Mouse (Mus musculus): ENCODE results near the gene Stra8. TPM values are rescaled to one million over a fixed set of nuclear protein-coding genes. Genes with fewer than 3 reads are reported as not detected.

Stra8 gene
- polyA plus RNA-seq, 1 experiment, result 0.40 TPM

DNA sequence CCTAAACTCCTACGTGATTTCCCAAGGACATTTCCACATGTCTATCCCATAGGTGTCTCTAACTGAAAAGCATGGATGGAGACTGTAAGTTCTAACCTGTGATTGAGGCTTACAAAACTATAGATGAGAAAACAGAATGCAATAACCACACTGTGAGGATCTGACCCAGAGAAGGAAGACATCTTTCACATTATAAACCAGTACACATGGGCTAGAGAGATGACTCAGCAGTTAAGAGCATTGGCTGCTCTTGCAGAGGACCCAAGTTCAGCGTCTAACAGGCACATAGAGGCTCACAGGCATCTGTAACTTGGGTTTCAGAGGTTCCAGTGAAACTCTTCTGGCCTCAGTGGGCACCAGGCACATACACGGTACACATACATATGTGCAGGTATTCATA is 5.5 kb upstream of the Stra8 start:
- no peak overlapping the region for H3K27ac ChIP-seq (ENCODE audit: control insufficient read depth, insufficient read depth, low read length)
- no peak overlapping the region for H3K4me3 ChIP-seq (ENCODE audit: control insufficient read depth, insufficient read depth, low read length)
- no peaks in the 10 kb centered on the region for H3K36me3 ChIP-seq (ENCODE audit: control insufficient read depth, insufficient read depth, low read length)
- 73% methylated on average over 3 of the region's 3 CpGs for WGBS
- TF ChIP-seq CTCF (IDR thresholded peaks at IDR 0.05; ENCODE audit: borderline replicate concordance, control insufficient read depth, extremely low read depth, insufficient read depth, low read length, poor library complexity), result no peak
- TF ChIP-seq POLR2A (IDR thresholded peaks at IDR 0.05; ENCODE audit: control insufficient read depth, extremely low read depth, insufficient read depth, low read length, poor library complexity), result no peak
- no peaks in the 10 kb centered on the region for H3K27me3 ChIP-seq (ENCODE audit: control insufficient read depth, insufficient read depth, low read length)
- peaks cover 6% of the 10 kb centered on the region for H3K4me1 ChIP-seq (replicated peaks; ENCODE audit: control insufficient read depth, insufficient read depth, low read length)
- DNase-seq, result no peak

DNA sequence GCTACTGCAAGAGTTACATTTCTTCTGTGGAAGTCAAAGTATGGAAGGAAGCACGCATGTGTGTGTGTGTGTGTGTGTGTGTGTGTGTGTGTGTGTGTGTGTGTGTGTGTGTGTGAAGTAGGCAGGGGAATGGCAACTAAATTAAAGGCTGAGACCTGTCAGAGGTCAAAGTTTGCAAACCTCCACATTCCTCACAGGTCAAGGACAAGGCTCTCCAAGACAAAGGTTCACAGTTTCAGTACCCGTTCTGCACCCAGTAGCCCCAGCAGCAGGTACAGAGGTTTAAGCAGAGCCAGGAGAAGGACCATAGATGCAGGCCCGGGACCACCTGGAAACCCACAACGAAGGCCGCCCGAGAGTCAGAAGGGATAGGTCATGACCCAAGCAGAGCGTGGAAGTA is 817 bp upstream of the Stra8 start:
- TF ChIP-seq CTCF (IDR thresholded peaks at IDR 0.05; ENCODE audit: borderline replicate concordance, control insufficient read depth, extremely low read depth, insufficient read depth, low read length, poor library complexity) (no peak), POLR2A (IDR thresholded peaks at IDR 0.05; ENCODE audit: control insufficient read depth, extremely low read depth, insufficient read depth, low read length, poor library complexity) (no peak)
- DNase-seq, result no peak
- H3K27me3 ChIP-seq (ENCODE audit: control insufficient read depth, insufficient read depth, low read length), result no peaks in the 10 kb centered on the region
- no peaks in the 10 kb centered on the region for H3K36me3 ChIP-seq (ENCODE audit: control insufficient read depth, insufficient read depth, low read length)
- H3K4me1 ChIP-seq (replicated peaks; ENCODE audit: control insufficient read depth, insufficient read depth, low read length), result no peaks in the 10 kb centered on the region
- no peak overlapping the region for H3K4me3 ChIP-seq (ENCODE audit: control insufficient read depth, insufficient read depth, low read length)
- WGBS, result 92% methylated on average over 7 of the region's 7 CpGs
- H3K27ac ChIP-seq (ENCODE audit: control insufficient read depth, insufficient read depth, low read length), result no peak overlapping the region

DNA sequence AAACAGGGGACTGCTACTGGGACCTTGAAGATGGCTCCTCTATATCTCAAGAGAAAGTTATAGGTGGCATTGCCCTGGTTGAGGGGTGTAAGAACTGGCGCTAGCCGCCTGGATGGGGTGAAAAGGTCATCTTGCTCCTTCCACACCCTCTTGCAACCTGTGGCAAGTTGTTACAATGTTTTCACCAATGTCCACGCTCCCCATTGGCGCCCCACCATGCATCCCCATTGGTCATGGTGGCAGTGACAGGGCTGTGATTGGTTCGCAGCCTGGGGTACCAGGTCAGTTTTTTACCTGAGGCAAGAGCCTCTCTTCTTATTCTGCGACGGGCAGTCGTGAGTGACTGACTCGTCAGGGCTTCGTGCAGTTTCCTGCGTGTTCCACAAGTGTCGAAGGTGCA is 668 bp downstream of the Stra8 start:
- H3K36me3 ChIP-seq (ENCODE audit: control insufficient read depth, insufficient read depth, low read length), result no peaks in the 10 kb centered on the region
- no peaks in the 10 kb centered on the region for H3K27me3 ChIP-seq (ENCODE audit: control insufficient read depth, insufficient read depth, low read length)
- 97% methylated on average over 12 of the region's 12 CpGs for WGBS

DNA sequence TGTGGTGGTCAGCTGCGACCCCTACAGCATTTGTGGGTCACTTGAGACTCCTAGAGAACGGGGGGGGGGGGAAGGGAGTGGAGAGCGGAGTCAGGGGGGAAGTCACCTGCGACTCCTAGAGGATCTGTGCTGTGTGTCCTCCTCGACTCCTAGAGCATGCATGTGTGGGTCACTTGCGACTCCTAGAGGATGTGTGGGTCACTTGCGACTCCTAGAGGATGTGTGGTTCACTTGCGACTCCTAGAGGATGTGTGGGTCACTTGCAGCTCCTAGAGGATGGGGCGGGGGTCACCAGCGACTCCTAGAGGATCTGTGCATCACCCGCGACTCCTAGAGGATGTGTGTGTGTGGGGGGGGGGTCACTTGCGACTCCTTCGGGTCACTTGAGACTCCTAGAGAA is 2.0 kb downstream of the Stra8 start:
- no peak overlapping the region for H3K4me3 ChIP-seq (ENCODE audit: control insufficient read depth, insufficient read depth, low read length)
- no peaks in the 10 kb centered on the region for H3K27me3 ChIP-seq (ENCODE audit: control insufficient read depth, insufficient read depth, low read length)
- DNase-seq, result no peak
- no peaks in the 10 kb centered on the region for H3K36me3 ChIP-seq (ENCODE audit: control insufficient read depth, insufficient read depth, low read length)
- no peaks in the 10 kb centered on the region for H3K4me1 ChIP-seq (replicated peaks; ENCODE audit: control insufficient read depth, insufficient read depth, low read length)
- 73% methylated on average over 14 of the region's 14 CpGs for WGBS
- H3K27ac ChIP-seq (ENCODE audit: control insufficient read depth, insufficient read depth, low read length), result no peak overlapping the region
- no peak for TF ChIP-seq POLR2A (IDR thresholded peaks at IDR 0.05; ENCODE audit: control insufficient read depth, extremely low read depth, insufficient read depth, low read length, poor library complexity)
- no peak for TF ChIP-seq CTCF (IDR thresholded peaks at IDR 0.05; ENCODE audit: borderline replicate concordance, control insufficient read depth, extremely low read depth, insufficient read depth, low read length, poor library complexity)

More for the DNA sequence above, 668 bp downstream of the Stra8 start:
- TF ChIP-seq CTCF (IDR thresholded peaks at IDR 0.05; ENCODE audit: borderline replicate concordance, control insufficient read depth, extremely low read depth, insufficient read depth, low read length, poor library complexity), result no peak
- no peak for TF ChIP-seq POLR2A (IDR thresholded peaks at IDR 0.05; ENCODE audit: control insufficient read depth, extremely low read depth, insufficient read depth, low read length, poor library complexity)
- Histone ChIP-seq H3K4me1 (replicated peaks; ENCODE audit: control insufficient read depth, insufficient read depth, low read length) (no peaks in the 10 kb centered on the region), H3K4me3 (ENCODE audit: control insufficient read depth, insufficient read depth, low read length) (no peak overlapping the region), H3K27ac (ENCODE audit: control insufficient read depth, insufficient read depth, low read length) (no peak overlapping the region)
- no peak for DNase-seq

DNA sequence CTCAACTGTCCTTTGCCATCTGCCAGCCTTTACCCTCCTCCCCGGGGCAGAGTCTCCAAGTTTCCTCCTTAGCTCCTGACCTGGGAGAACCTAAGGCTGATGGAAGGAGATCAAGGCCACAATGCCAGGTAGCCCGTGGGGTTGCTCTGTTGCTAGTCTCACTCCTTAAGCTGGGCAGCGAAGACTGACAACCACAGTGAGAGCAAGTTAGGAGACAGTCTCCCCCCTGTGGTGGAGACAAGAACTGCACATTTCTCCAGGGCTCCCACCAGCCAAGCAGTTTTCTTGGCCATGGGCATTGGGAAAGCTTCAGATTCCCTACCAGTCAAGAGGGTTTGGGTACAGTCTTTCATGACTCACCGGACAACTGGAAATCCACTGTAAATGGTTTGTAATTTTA is 7.2 kb downstream of the Stra8 start:
- 43% methylated on average over 4 of the region's 4 CpGs for WGBS
- Histone ChIP-seq H3K4me1 (replicated peaks; ENCODE audit: control insufficient read depth, insufficient read depth, low read length) (no peaks in the 10 kb centered on the region; the same call in 1 of the 2 replicates), H3K36me3 (ENCODE audit: control insufficient read depth, insufficient read depth, low read length) (no peaks in the 10 kb centered on the region), H3K4me3 (ENCODE audit: control insufficient read depth, insufficient read depth, low read length) (no peak overlapping the region), H3K27me3 (ENCODE audit: control insufficient read depth, insufficient read depth, low read length) (no peaks in the 10 kb centered on the region), H3K27ac (ENCODE audit: control insufficient read depth, insufficient read depth, low read length) (no peak overlapping the region)
- peak; percentile 70; the same call in 1 of the 2 replicates for TF ChIP-seq CTCF (IDR thresholded peaks at IDR 0.05; ENCODE audit: borderline replicate concordance, control insufficient read depth, extremely low read depth, insufficient read depth, low read length, poor library complexity)
- no peak for TF ChIP-seq POLR2A (IDR thresholded peaks at IDR 0.05; ENCODE audit: control insufficient read depth, extremely low read depth, insufficient read depth, low read length, poor library complexity)
- peak; percentile 75 for DNase-seq

DNA sequence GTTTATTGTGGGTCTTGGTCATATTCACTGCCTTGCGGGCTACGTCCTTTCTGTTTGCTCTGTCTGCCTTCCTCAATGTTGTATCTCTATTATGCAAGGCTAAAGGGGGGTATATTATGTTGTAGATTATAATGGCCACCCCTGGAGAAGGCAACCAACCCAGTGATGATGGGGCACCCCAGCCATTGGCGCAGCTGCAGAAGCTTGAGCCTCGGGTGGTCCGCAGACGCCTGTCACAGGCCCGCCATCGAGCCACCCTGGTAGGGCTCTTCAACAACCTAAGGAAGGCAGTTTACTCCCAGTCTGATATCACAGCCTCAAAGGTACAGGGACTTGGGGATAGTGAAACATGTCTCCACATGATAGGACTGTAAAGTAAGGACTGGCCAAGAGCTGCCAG is 7.6 kb downstream of the Stra8 start:
- DNase-seq, result no peak
- no peaks in the 10 kb centered on the region for H3K27me3 ChIP-seq (ENCODE audit: control insufficient read depth, insufficient read depth, low read length)
- WGBS, result 93% methylated on average over 8 of the region's 8 CpGs
- H3K4me1 ChIP-seq (replicated peaks; ENCODE audit: control insufficient read depth, insufficient read depth, low read length), result no peaks in the 10 kb centered on the region; the same call in 1 of the 2 replicates
- no peak overlapping the region for H3K4me3 ChIP-seq (ENCODE audit: control insufficient read depth, insufficient read depth, low read length)
- H3K27ac ChIP-seq (ENCODE audit: control insufficient read depth, insufficient read depth, low read length), result no peak overlapping the region
- TF ChIP-seq CTCF (IDR thresholded peaks at IDR 0.05; ENCODE audit: borderline replicate concordance, control insufficient read depth, extremely low read depth, insufficient read depth, low read length, poor library complexity), result no peak
- TF ChIP-seq POLR2A (IDR thresholded peaks at IDR 0.05; ENCODE audit: control insufficient read depth, extremely low read depth, insufficient read depth, low read length, poor library complexity), result no peak
- H3K36me3 ChIP-seq (ENCODE audit: control insufficient read depth, insufficient read depth, low read length), result no peaks in the 10 kb centered on the region

DNA sequence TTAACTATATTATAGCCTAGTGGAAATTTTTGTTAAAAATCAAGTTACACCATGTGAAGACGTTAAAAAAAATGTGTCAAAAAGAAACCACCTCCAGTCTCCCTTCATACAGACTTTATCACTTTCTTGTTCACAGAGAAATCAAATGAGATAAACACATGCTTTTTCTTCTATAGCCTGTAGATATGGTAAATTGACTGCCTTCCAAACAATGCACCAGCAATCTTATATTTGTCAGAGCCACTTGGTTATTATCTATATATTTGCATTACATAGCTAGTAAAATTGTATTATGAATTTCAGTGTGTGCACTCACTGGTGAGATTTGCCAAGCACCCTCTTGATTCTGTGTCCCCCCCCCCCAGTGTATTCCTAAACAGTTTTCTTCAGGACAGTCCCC is 12.7 kb downstream of the Stra8 start:
- TF ChIP-seq CTCF (IDR thresholded peaks at IDR 0.05; ENCODE audit: borderline replicate concordance, control insufficient read depth, extremely low read depth, insufficient read depth, low read length, poor library complexity), result no peak
- TF ChIP-seq POLR2A (IDR thresholded peaks at IDR 0.05; ENCODE audit: control insufficient read depth, extremely low read depth, insufficient read depth, low read length, poor library complexity), result no peak
- Histone ChIP-seq H3K4me1 (replicated peaks; ENCODE audit: control insufficient read depth, insufficient read depth, low read length) (peaks cover 14% of the 10 kb centered on the region), H3K4me3 (ENCODE audit: control insufficient read depth, insufficient read depth, low read length) (no peak overlapping the region), H3K27me3 (ENCODE audit: control insufficient read depth, insufficient read depth, low read length) (no peaks in the 10 kb centered on the region), H3K36me3 (ENCODE audit: control insufficient read depth, insufficient read depth, low read length) (no peaks in the 10 kb centered on the region), H3K27ac (ENCODE audit: control insufficient read depth, insufficient read depth, low read length) (no peak overlapping the region)
- no peak for DNase-seq
- 91% methylated on average over 1 of the region's 1 CpGs for WGBS

All from thymus, adult 2 months (tissue).